Mouse (Mus musculus) embryonic facial prominence, embryonic 15.5 days (tissue): Measurements from ENCODE around the gene Armc2. TPM values are rescaled to one million over a fixed set of nuclear protein-coding genes. Genes with fewer than 3 reads are reported as not detected.

ENCODE experiments used
- ATAC-seq: fragments of 200-750 bp; cut with Nextera tagmentation; 2 replicates; pipeline ENCODE4 v1.8.0; 2017; ENCODE audit warnings: low read depth, moderate TSS enrichment; ENCODE audit not compliant: insufficient number of reproducible peaks, low FRiP score, low TSS enrichment
- H3K27ac ChIP-seq: fragments of 300-500 bp; sonication (generic); replicated peaks from 2 replicates; pipeline ENCODE4 v1.5.1; 2015; ENCODE audit warnings: mild to moderate bottlenecking, inconsistent platforms
- H3K27me3 ChIP-seq: fragments of 300-500 bp; sonication (generic); 2 replicates; pipeline ENCODE4 v1.6.1; 2015; ENCODE audit warnings: inconsistent platforms
- H3K36me3 ChIP-seq: fragments of 300-500 bp; sonication (generic); 2 replicates; pipeline ENCODE4 v1.6.1; 2015; ENCODE audit warnings: mild to moderate bottlenecking, inconsistent platforms
- H3K4me1 ChIP-seq: fragments of 300-500 bp; sonication (generic); 2 replicates; pipeline ENCODE4 v1.6.1; 2015; ENCODE audit warnings: inconsistent platforms
- H3K4me2 ChIP-seq: fragments of 300-500 bp; sonication (generic); replicated peaks from 2 replicates; pipeline ENCODE4 v1.6.1; 2015; ENCODE audit warnings: mild to moderate bottlenecking, inconsistent platforms
- H3K4me3 ChIP-seq: fragments of 300-500 bp; sonication (generic); replicated peaks from 2 replicates; pipeline ENCODE4 v1.5.1; 2015; ENCODE audit warnings: mild to moderate bottlenecking, inconsistent platforms
- H3K9ac ChIP-seq: fragments of 300-500 bp; sonication (generic); 2 replicates; pipeline ENCODE4 v1.6.1; 2015; ENCODE audit warnings: inconsistent platforms
- H3K9me3 ChIP-seq: fragments of 300-500 bp; sonication (generic); replicated peaks from 2 replicates; pipeline ENCODE4 v1.6.1; 2016; ENCODE audit warnings: inconsistent platforms
- WGBS: fragments of 180-500 bp; shearing (Covaris S2); methylation state at CpG from one replicate; pipeline ENCODE4 v1.1.7; 2015; 5-methylcytosine and 5-hydroxymethylcytosine counted together
- polyA plus RNA-seq: library from polyadenylated mRNA; unstranded; fragments of >200 nt; fragmentation: Nextera tagmentation; extraction: Ambion mirVana; gene quantifications from 2 replicates; pipeline ENCODE4 v1.2.1, GENCODE M21; 2015

Armc2 gene
- polyA plus RNA-seq, 1 experiment from 2014 or later, result 5.2 TPM

- ATAC-seq, result no peak
- H3K9me3 ChIP-seq, result no peaks in the 10 kb centered on the region
- H3K27me3 ChIP-seq, result no peaks in the 10 kb centered on the region
- no peaks in the 10 kb centered on the region for H3K36me3 ChIP-seq
- peak overlapping the region; percentile 70; the same call in 1 of the 2 replicates for H3K27ac ChIP-seq
- H3K4me3 ChIP-seq, result no peak overlapping the region
- peaks cover 33% of the 10 kb centered on the region for H3K4me1 ChIP-seq
- H3K9ac ChIP-seq, result no peak overlapping the region
- H3K4me2 ChIP-seq, result peak overlapping the region; percentile 44; the same call in 1 of the 2 replicates
These were observed 82.8 kb downstream of the Armc2 start for GRCm38 (mm10) chr10:41935476-41935829.

- Histone ChIP-seq H3K4me3 (0 out of 2 replicates have a peak overlapping the region, but pooled peaks have one; percentile 12), H3K9ac (no peak overlapping the region), H3K27ac (peak overlapping the region; percentile 70), H3K4me2 (peak overlapping the region; percentile 44), H3K9me3 (no peaks in the 10 kb centered on the region), H3K36me3 (no peaks in the 10 kb centered on the region), H3K4me1 (peaks cover 33% of the 10 kb centered on the region), H3K27me3 (no peaks in the 10 kb centered on the region)
- WGBS, result 17% methylated on average over 21 of the region's 21 CpGs
- peak; percentile 80 for ATAC-seq
These were observed 83.4 kb downstream of the Armc2 start for GRCm38 (mm10) chr10:41934633-41935475.

- Histone ChIP-seq H3K27ac (no peak overlapping the region), H3K9ac (no peak overlapping the region), H3K27me3 (no peaks in the 10 kb centered on the region), H3K4me1 (peaks cover 36% of the 10 kb centered on the region), H3K4me3 (no peak overlapping the region), H3K4me2 (no peak overlapping the region), H3K9me3 (no peaks in the 10 kb centered on the region), H3K36me3 (no peaks in the 10 kb centered on the region)
- 60% methylated on average over 6 of the region's 6 CpGs for WGBS
- no peak for ATAC-seq
These were observed 84.7 kb downstream of the Armc2 start for GRCm38 (mm10) chr10:41933536-41933935.

GRCm38 (mm10) chr10:41932943-41933342 lies 85.3 kb downstream of the Armc2 start:
- Histone ChIP-seq H3K4me2 (no peak overlapping the region), H3K27ac (no peak overlapping the region), H3K27me3 (no peaks in the 10 kb centered on the region), H3K9ac (no peak overlapping the region), H3K4me3 (no peak overlapping the region), H3K4me1 (peaks cover 37% of the 10 kb centered on the region), H3K9me3 (no peaks in the 10 kb centered on the region), H3K36me3 (no peaks in the 10 kb centered on the region)
- WGBS, result 84% methylated on average over 5 of the region's 5 CpGs
- no peak for ATAC-seq

- H3K27ac ChIP-seq, result no peak overlapping the region
- H3K36me3 ChIP-seq, result no peaks in the 10 kb centered on the region
- H3K4me2 ChIP-seq, result no peak overlapping the region
- H3K9me3 ChIP-seq, result no peaks in the 10 kb centered on the region
- H3K4me3 ChIP-seq, result no peak overlapping the region
- H3K27me3 ChIP-seq, result no peaks in the 10 kb centered on the region
- H3K4me1 ChIP-seq, result peaks cover 35% of the 10 kb centered on the region
- no peak for ATAC-seq
- H3K9ac ChIP-seq, result no peak overlapping the region
- 77% methylated on average over 12 of the region's 12 CpGs for WGBS
These were observed 86.3 kb downstream of the Armc2 start for GRCm38 (mm10) chr10:41931962-41932361.

GRCm38 (mm10) chr10:41930966-41931365 lies 87.3 kb downstream of the Armc2 start:
- Histone ChIP-seq H3K4me2 (no peak overlapping the region), H3K4me1 (peaks cover 27% of the 10 kb centered on the region), H3K9me3 (no peaks in the 10 kb centered on the region), H3K9ac (no peak overlapping the region), H3K36me3 (no peaks in the 10 kb centered on the region), H3K4me3 (no peak overlapping the region), H3K27ac (no peak overlapping the region), H3K27me3 (no peaks in the 10 kb centered on the region)
- no peak for ATAC-seq
- WGBS, result 41% methylated on average over 4 of the region's 4 CpGs

- no peaks in the 10 kb centered on the region for H3K9me3 ChIP-seq
- no peak for ATAC-seq
- 81% methylated on average over 14 of the region's 14 CpGs for WGBS
- no peaks in the 10 kb centered on the region for H3K27me3 ChIP-seq
- H3K36me3 ChIP-seq, result no peaks in the 10 kb centered on the region
- H3K4me3 ChIP-seq, result no peak overlapping the region
- H3K9ac ChIP-seq, result no peak overlapping the region
- H3K4me1 ChIP-seq, result peaks cover 9% of the 10 kb centered on the region; the same call in 1 of the 2 replicates
- no peak overlapping the region for H3K27ac ChIP-seq
- no peak overlapping the region for H3K4me2 ChIP-seq
These were observed 91.5 kb downstream of the Armc2 start for GRCm38 (mm10) chr10:41926726-41927125.

- H3K27me3 ChIP-seq, result no peaks in the 10 kb centered on the region
- no peaks in the 10 kb centered on the region for H3K9me3 ChIP-seq
- ATAC-seq, result no peak
- WGBS, result 89% methylated on average over 8 of the region's 8 CpGs
- H3K4me2 ChIP-seq, result no peak overlapping the region
- H3K9ac ChIP-seq, result no peak overlapping the region
- H3K4me1 ChIP-seq, result no peaks in the 10 kb centered on the region
- H3K27ac ChIP-seq, result no peak overlapping the region
- H3K4me3 ChIP-seq, result no peak overlapping the region
- peaks cover 10% of the 10 kb centered on the region for H3K36me3 ChIP-seq
These were observed 105.8 kb downstream of the Armc2 start for GRCm38 (mm10) chr10:41912290-41912994.

GRCm38 (mm10) chr10:41908899-41909298 lies 109.3 kb downstream of the Armc2 start:
- H3K27ac ChIP-seq, result no peak overlapping the region
- H3K4me2 ChIP-seq, result no peak overlapping the region
- no peaks in the 10 kb centered on the region for H3K27me3 ChIP-seq
- H3K9me3 ChIP-seq, result no peaks in the 10 kb centered on the region
- no peak overlapping the region for H3K9ac ChIP-seq
- WGBS, result 78% methylated on average over 6 of the region's 6 CpGs
- H3K36me3 ChIP-seq, result peaks cover 34% of the 10 kb centered on the region
- no peaks in the 10 kb centered on the region for H3K4me1 ChIP-seq
- H3K4me3 ChIP-seq, result no peak overlapping the region
- ATAC-seq, result no peak

- no peaks in the 10 kb centered on the region for H3K4me1 ChIP-seq
- no peaks in the 10 kb centered on the region for H3K27me3 ChIP-seq
- 76% methylated on average over 4 of the region's 4 CpGs for WGBS
- H3K4me2 ChIP-seq, result no peak overlapping the region
- no peak overlapping the region for H3K9ac ChIP-seq
- H3K27ac ChIP-seq, result no peak overlapping the region
- no peak overlapping the region for H3K4me3 ChIP-seq
- peaks cover 38% of the 10 kb centered on the region for H3K36me3 ChIP-seq
- ATAC-seq, result no peak
- H3K9me3 ChIP-seq, result no peaks in the 10 kb centered on the region
These were observed 110.3 kb downstream of the Armc2 start for GRCm38 (mm10) chr10:41907950-41908349.

GRCm38 (mm10) chr10:41907473-41907872 lies 110.8 kb downstream of the Armc2 start:
- no peak for ATAC-seq
- H3K36me3 ChIP-seq, result peaks cover 41% of the 10 kb centered on the region
- H3K9ac ChIP-seq, result no peak overlapping the region
- H3K27me3 ChIP-seq, result no peaks in the 10 kb centered on the region
- no peak overlapping the region for H3K4me2 ChIP-seq
- 88% methylated on average over 11 of the region's 11 CpGs for WGBS
- H3K27ac ChIP-seq, result no peak overlapping the region
- H3K4me1 ChIP-seq, result no peaks in the 10 kb centered on the region
- H3K4me3 ChIP-seq, result no peak overlapping the region
- H3K9me3 ChIP-seq, result no peaks in the 10 kb centered on the region
